ENCODE assay signal across 8 mouse cellular contexts in the genomic region with DNA sequence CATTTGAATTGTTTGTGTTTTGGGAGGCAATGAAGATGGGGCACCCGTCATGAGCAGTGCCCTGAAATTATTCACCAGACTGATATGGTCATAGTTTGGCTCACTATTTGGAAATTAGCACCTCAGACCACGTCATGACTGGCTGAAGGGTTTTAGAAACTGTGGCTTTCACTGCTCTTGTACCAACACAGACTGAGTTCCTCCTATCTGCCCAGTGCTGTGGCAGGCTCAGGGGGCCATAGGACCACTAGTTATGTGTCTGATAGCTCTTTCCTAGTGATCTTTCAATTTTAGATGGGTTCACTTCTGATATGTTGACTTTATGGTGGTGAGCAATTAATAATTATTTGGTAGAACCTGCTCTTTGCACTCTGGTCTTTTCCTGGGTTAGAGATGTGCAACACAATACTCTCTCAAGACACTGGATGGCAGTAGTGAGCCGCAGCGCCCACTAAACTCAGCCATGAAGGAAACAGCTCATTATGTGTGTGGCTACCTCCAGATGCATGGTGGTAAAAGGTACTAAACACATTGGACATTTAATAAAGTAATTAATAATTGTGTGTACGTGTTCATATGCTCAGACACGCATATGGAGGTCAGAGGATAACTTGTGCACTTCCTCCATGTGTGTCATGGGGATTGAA.
DNase-seq lines count a peak whose midpoint lies in the region; ATAC-seq and TF ChIP-seq lines count a peak whose summit lies in the region.

No protein-coding gene starts in this region.

- peak; percentile 72 for ATAC-seq in forebrain, embryonic 14.5 days
- no peak; the same call in 1 of the 2 replicates for ATAC-seq in intestine, postnatal 0 days
- 0 out of 2 replicates have a peak, but pooled peaks have one; percentile 47 for ATAC-seq in stomach, embryonic 16.5 days (ENCODE audit: insufficient read depth, low FRiP score)

- no peak overlapping the region for H3K4me3 ChIP-seq in forebrain, embryonic 14.5 days (ENCODE audit: low read depth, low read length)
- no peak overlapping the region for H3K4me3 ChIP-seq in intestine, postnatal 0 days (ENCODE audit: low read depth, low read length)
- H3K4me3 ChIP-seq in stomach, embryonic 16.5 days (replicated peaks; ENCODE audit: low read length), result no peak overlapping the region

- no peak overlapping the region for H3K9ac ChIP-seq in forebrain, embryonic 14.5 days (ENCODE audit: low read length)
- no peak overlapping the region for H3K9ac ChIP-seq in intestine, postnatal 0 days (ENCODE audit: low read depth, low read length)
- H3K9ac ChIP-seq in stomach, embryonic 16.5 days (ENCODE audit: low read length), result no peak overlapping the region

- H3K27ac ChIP-seq in forebrain, embryonic 14.5 days (ENCODE audit: low read depth, low read length), result no peak overlapping the region
- no peak overlapping the region for H3K27ac ChIP-seq in intestine, postnatal 0 days (ENCODE audit: low read depth, low read length)
- no peak overlapping the region for H3K27ac ChIP-seq in stomach, embryonic 16.5 days (ENCODE audit: low read length)

- no peaks in the 10 kb centered on the region for H3K36me3 ChIP-seq in forebrain, embryonic 14.5 days (ENCODE audit: control insufficient read depth, insufficient read depth, low read length)
- no peaks in the 10 kb centered on the region for H3K36me3 ChIP-seq in intestine, postnatal 0 days (ENCODE audit: control insufficient read depth, insufficient read depth)
- H3K36me3 ChIP-seq in stomach, embryonic 16.5 days (ENCODE audit: control insufficient read depth, insufficient read depth, low read length), result no peaks in the 10 kb centered on the region

- H3K9me3 ChIP-seq in forebrain, embryonic 14.5 days (replicated peaks; ENCODE audit: control insufficient read depth, low read length), result no peaks in the 10 kb centered on the region
- H3K9me3 ChIP-seq in intestine, postnatal 0 days (ENCODE audit: control insufficient read depth), result no peaks in the 10 kb centered on the region
- no peaks in the 10 kb centered on the region for H3K9me3 ChIP-seq in stomach, embryonic 16.5 days (replicated peaks; ENCODE audit: control insufficient read depth, low read length)

- H3K4me2 ChIP-seq in forebrain, embryonic 14.5 days (ENCODE audit: low read length), result no peak overlapping the region
- no peak overlapping the region for H3K4me2 ChIP-seq in intestine, postnatal 0 days (replicated peaks; ENCODE audit: low read depth)
- H3K4me2 ChIP-seq in stomach, embryonic 16.5 days (ENCODE audit: low read depth, low read length), result no peak overlapping the region

- TF ChIP-seq CTCF in intestine, postnatal 0 days (IDR thresholded peaks at IDR 0.05; ENCODE audit: low read depth), result peak; percentile 98

- WGBS in forebrain, embryonic 14.5 days, result 18% methylated on average over 6 of the region's 6 CpGs
- WGBS in intestine, postnatal 0 days, result 17% methylated on average over 6 of the region's 6 CpGs
- 18% methylated on average over 6 of the region's 6 CpGs for WGBS in stomach, embryonic 16.5 days

- no peaks in the 10 kb centered on the region for H3K27me3 ChIP-seq in forebrain, embryonic 14.5 days (replicated peaks; ENCODE audit: control insufficient read depth, insufficient read depth, low read length)
- H3K27me3 ChIP-seq in intestine, postnatal 0 days (replicated peaks; ENCODE audit: control insufficient read depth, insufficient read depth, low read length), result no peaks in the 10 kb centered on the region
- H3K27me3 ChIP-seq in stomach, embryonic 16.5 days (ENCODE audit: control insufficient read depth, insufficient read depth, low read length), result no peaks in the 10 kb centered on the region

- no peaks in the 10 kb centered on the region for H3K4me1 ChIP-seq in forebrain, embryonic 14.5 days (ENCODE audit: control insufficient read depth, insufficient read depth, low read length)
- no peaks in the 10 kb centered on the region for H3K4me1 ChIP-seq in intestine, postnatal 0 days (replicated peaks; ENCODE audit: control insufficient read depth, insufficient read depth, low read length)
- H3K4me1 ChIP-seq in stomach, embryonic 16.5 days (ENCODE audit: control insufficient read depth, insufficient read depth, low read length), result no peaks in the 10 kb centered on the region

- peak; percentile 67 to 74 for DNase-seq in cerebellum, postnatal 14 days
- no peak for DNase-seq in cerebellum, adult 9-11 months
- DNase-seq in urinary bladder, postnatal 36 days (ENCODE audit: low spot score in 2 of 2), result peak; percentile 24 to 31
- DNase-seq in urinary bladder, postnatal 10 days (ENCODE audit: low spot score), result no peak
- DNase-seq in forebrain, embryonic 14.5 days (ENCODE audit: low spot score), result peak; percentile 69
- DNase-seq in lung, postnatal 14 days, result peak; percentile 35

Comparison
In these comparisons a context has a peak if more than half of its experiments do, and no peak if none do; other contexts are left out.
1. DNase-seq: peak in cerebellum, postnatal 14 days (2 of 2), urinary bladder, postnatal 36 days (2 of 2), forebrain, embryonic 14.5 days (single experiment) and lung, postnatal 14 days (single experiment); none in cerebellum, adult 9-11 months (single experiment) and urinary bladder, postnatal 10 days (single experiment).